Mouse (Mus musculus): ENCODE results near the gene Ctu2. TPM values are rescaled to one million over a fixed set of nuclear protein-coding genes. Genes with fewer than 3 reads are reported as not detected.

The Ctu2 gene
- 78.3 and 80.7 TPM in 2 replicates for polyA plus RNA-seq (2015; fragmentation: Nextera tagmentation; extraction: Ambion mirVana)

DNA sequence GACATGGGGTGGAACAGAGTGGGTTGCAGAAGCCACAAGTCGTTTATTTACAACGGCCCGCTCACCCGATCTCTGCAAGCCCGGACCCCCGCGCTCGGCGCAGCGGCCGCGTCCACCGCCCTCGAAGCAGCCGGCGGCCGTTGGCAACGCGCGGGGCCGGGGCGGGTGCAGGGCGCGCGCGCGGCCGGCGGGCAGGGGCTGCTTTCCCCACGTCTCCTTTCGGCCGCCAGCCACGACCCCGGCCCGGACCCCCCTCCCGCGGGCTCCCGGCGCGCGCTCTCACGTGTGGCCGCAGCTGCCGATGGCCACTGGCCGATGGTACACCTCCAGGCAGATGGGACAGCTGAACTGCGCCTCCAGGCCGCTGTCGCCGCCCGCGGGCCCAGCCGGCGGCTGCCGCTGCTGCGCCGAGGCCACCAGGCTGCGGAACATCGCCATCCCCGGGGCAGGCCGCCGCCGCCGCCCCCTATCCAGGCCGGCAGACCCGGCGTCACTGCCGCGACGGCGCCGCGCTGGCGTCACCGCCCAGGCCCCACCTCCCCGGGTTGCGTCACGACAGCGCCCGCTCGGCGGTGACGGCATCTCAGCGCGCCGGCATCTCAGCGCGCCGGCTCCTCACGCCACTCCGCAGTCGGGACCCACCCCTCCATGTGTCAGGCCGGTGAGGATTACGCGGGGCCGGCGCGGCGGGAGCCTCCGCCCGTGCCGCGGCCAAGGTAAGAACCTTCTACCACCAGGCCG is at the start of gene Ctu2, which contains the start of gene Rnf166:
Ctu2 (plus strand) TSS at position 564 of the 741 bp plus-strand sequence.
Rnf166 (minus strand) TSS at position 485 of the 741 bp plus-strand sequence.
- Histone ChIP-seq H3K4me3 (peak within 1 kb of the TSS; percentile 80), H3K36me3 (peaks cover 35% of the 10 kb centered on the region), H3K27me3 (no peaks in the 10 kb centered on the region), H3K9me3 (no peaks in the 10 kb centered on the region), H3K27ac (replicated peaks) (peak within 1 kb of the TSS; percentile 89), H3K4me1 (replicated peaks) (peaks cover 28% of the 10 kb centered on the region), H3K4me2 (peak within 1 kb of the TSS; percentile 97), H3K9ac (peak within 1 kb of the TSS; percentile 94)
- WGBS: under 1% methylated on average over 79 of the region's 103 CpGs
- peak; percentile 94 for ATAC-seq (ENCODE audit: low FRiP score, low read depth)

DNA sequence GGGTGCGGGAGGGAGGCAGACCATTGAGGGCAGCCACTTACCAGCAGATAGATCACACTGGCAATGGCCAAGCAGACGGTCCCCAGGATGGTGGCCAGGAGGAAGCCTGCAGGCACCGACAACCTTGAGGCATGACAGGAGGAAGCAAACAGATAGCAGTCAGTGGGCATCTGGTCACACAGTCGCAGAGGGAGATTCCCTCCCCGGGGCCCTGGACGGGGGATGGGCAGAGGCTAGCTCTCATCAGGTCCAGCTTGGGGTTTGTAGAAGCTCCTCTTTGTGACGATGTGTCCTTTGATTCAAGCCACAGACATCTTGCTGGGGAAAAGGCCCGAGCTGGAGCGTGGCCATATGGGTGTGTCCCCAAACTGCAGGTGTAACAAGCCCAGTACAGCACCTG is 49.8 kb upstream of the Ctu2 start:
- H3K4me2 ChIP-seq: no peak overlapping the region
- H3K9me3 ChIP-seq: no peaks in the 10 kb centered on the region
- WGBS: 85% methylated on average over 9 of the region's 9 CpGs
- H3K9ac ChIP-seq: no peak overlapping the region
- H3K36me3 ChIP-seq: no peaks in the 10 kb centered on the region
- no peak overlapping the region for H3K4me3 ChIP-seq
- H3K27ac ChIP-seq (replicated peaks): no peak overlapping the region
- no peaks in the 10 kb centered on the region for H3K4me1 ChIP-seq (replicated peaks)
- no peak for ATAC-seq (ENCODE audit: low FRiP score, low read depth)
- H3K27me3 ChIP-seq: no peaks in the 10 kb centered on the region

DNA sequence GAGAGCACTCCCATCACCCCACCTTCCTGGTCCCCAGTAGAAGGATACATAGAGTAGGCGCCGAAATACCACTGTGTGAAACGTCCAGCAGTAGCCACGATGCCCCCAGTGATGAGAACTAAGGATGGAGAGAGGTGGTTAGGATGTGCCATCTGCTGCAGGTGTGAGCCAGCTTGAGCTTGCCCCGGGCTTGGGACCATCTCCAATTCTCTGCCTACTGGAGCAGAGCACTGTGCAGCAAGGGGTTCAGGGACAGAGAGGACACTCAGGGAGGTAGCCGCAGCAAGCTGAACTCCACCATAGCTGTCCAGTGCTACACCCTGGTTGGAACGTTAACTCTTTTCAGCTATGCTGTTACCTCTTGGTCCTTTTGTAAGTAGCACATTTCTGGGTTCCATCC is 48.3 kb upstream of the Ctu2 start:
- Histone ChIP-seq H3K4me2 (no peak overlapping the region), H3K9ac (no peak overlapping the region), H3K9me3 (no peaks in the 10 kb centered on the region), H3K27ac (replicated peaks) (no peak overlapping the region), H3K36me3 (no peaks in the 10 kb centered on the region), H3K27me3 (no peaks in the 10 kb centered on the region), H3K4me1 (replicated peaks) (peaks cover 8% of the 10 kb centered on the region), H3K4me3 (no peak overlapping the region)
- ATAC-seq (ENCODE audit: low FRiP score, low read depth): no peak
- WGBS: 82% methylated on average over 7 of the region's 7 CpGs

DNA sequence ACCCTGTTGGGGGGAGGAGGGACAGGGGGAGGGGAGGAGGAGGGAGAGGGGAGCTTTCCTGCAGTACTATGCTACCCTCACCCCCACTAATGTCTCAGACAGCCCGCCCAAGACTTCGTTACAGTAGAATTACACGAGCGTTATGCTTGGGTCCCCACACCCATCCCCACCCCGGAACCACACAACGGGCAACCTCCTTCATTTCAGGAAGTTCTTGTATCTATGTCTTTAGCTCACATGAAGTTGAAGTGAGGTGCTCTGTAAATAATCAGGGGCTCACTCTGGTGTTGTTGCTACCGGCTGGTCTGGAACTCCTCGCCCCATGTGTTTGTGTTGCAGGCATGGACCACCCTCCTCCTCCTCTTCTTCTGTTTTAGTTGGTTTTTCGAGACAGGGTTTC is 47.8 kb upstream of the Ctu2 start:
- ATAC-seq (ENCODE audit: low FRiP score, low read depth): no peak
- 0 out of 2 replicates have a peak, but pooled peaks cover 2% of the 10 kb centered on the region for H3K27me3 ChIP-seq
- H3K4me3 ChIP-seq: no peak overlapping the region
- no peaks in the 10 kb centered on the region for H3K9me3 ChIP-seq
- no peak overlapping the region for H3K27ac ChIP-seq (replicated peaks)
- WGBS: 92% methylated on average over 9 of the region's 9 CpGs
- H3K9ac ChIP-seq: no peak overlapping the region
- H3K36me3 ChIP-seq: 0 out of 2 replicates have a peak, but pooled peaks cover under 1% of the 10 kb centered on the region
- H3K4me2 ChIP-seq: no peak overlapping the region
- H3K4me1 ChIP-seq (replicated peaks): peaks cover 13% of the 10 kb centered on the region

DNA sequence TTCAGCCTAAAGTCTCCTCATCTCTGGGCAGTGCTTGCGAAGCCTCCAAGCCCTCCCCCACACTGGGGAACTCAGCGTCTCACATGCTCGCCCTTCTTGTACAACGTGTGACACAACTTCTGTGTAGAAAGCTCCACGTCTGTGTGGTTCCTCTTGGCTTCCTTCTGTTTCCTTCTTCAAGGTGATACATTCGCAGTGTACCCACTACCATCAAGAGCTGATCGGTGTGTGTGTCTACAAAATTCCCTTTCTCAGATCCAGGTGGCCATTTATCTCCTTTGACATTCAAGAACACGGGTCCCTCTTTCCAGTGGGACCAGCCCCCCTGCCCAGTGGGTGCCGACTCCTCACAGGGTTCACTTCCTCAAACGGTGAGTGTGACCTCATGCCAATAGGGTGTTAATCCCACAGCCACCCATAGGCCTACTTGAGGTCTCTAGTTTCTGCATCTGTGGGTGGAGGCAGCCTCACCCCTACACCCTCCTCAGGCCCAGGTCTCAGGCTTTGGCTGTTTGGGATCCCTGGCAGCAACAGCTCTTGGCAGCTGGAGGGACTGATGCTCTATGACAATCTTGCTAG is 45.8 kb upstream of the Ctu2 start:
- Histone ChIP-seq H3K4me3 (no peak overlapping the region), H3K27ac (replicated peaks) (no peak overlapping the region), H3K36me3 (peaks cover 16% of the 10 kb centered on the region), H3K27me3 (0 out of 2 replicates have a peak, but pooled peaks cover 2% of the 10 kb centered on the region), H3K9me3 (no peaks in the 10 kb centered on the region), H3K4me1 (replicated peaks) (peaks cover 13% of the 10 kb centered on the region), H3K9ac (no peak overlapping the region), H3K4me2 (no peak overlapping the region)
- 83% methylated on average over 10 of the region's 10 CpGs for WGBS
- ATAC-seq (ENCODE audit: low FRiP score, low read depth): no peak

DNA sequence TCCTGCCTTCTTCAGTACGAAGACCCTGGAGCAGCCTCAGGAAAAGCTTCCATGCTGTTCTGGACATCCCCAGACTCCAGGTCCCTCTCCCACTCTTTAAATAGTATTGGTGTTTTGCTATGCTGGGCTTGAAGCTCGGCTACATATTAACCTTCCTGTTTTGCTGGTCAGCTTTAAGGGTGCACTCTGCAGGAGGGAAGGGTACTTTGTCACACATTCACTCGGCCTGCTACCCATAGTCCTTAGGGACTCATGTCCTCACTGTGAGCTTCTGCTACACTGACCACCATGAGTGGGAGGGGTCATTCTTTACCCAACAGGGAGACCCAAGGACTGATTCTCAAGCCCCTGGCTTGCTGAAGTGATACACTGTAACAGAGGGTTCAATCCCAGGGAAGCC is 45.3 kb upstream of the Ctu2 start:
- Histone ChIP-seq H3K36me3 (peaks cover 21% of the 10 kb centered on the region), H3K4me1 (replicated peaks) (peaks cover 13% of the 10 kb centered on the region), H3K9me3 (no peaks in the 10 kb centered on the region), H3K27me3 (0 out of 2 replicates have a peak, but pooled peaks cover 2% of the 10 kb centered on the region), H3K4me2 (no peak overlapping the region), H3K27ac (replicated peaks) (no peak overlapping the region), H3K9ac (no peak overlapping the region), H3K4me3 (no peak overlapping the region)
- ATAC-seq (ENCODE audit: low FRiP score, low read depth): no peak
- WGBS: 66% methylated on average over 3 of the region's 3 CpGs

DNA sequence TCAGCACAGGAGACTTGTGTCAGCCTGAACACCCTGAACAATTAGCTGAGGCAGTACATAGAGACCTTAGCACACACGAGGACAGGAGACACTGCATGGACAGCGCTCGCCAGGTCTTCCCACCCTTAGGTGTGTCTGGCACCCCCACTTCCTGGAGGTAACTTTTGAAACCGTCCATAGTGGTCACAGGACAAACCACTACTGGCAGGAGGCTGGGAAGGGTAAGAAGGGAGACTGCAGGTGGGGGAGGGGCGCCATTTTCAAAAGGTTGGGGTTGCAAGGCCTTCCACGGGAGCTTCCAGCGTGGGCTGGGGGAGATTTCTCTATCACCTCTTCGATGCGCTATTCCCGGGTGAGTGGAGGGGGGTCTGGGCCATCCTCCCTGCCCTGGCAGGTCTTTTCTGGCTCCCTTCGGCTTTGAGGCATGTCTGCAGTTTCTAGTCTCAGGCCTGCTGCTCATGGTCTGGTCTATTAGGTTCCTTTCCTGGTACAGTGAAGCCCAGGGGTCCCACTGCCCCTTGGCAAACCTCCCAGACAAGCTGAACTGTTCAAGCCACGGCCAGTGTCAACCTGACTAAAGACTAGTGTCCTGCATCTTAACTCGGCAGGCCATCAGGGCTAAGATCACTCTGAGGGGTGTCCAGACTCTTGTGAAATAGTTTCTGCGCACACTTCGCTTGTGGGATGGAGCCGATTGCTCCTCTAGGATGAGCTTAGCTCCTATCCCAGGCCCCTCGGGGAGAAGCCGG is 44.1 kb upstream of the Ctu2 start:
- peak overlapping the region; percentile 32; the same call in 1 of the 2 replicates for H3K9ac ChIP-seq
- H3K36me3 ChIP-seq: peaks cover 32% of the 10 kb centered on the region
- 0 out of 2 replicates have a peak, but pooled peaks cover 2% of the 10 kb centered on the region for H3K27me3 ChIP-seq
- H3K4me1 ChIP-seq (replicated peaks): peaks cover 13% of the 10 kb centered on the region
- H3K4me3 ChIP-seq: peak overlapping the region; percentile 29
- WGBS: 39% methylated on average over 18 of the region's 18 CpGs
- no peak overlapping the region for H3K27ac ChIP-seq (replicated peaks)
- no peaks in the 10 kb centered on the region for H3K9me3 ChIP-seq
- no peak for ATAC-seq (ENCODE audit: low FRiP score, low read depth)
- peak overlapping the region; percentile 58 for H3K4me2 ChIP-seq

DNA sequence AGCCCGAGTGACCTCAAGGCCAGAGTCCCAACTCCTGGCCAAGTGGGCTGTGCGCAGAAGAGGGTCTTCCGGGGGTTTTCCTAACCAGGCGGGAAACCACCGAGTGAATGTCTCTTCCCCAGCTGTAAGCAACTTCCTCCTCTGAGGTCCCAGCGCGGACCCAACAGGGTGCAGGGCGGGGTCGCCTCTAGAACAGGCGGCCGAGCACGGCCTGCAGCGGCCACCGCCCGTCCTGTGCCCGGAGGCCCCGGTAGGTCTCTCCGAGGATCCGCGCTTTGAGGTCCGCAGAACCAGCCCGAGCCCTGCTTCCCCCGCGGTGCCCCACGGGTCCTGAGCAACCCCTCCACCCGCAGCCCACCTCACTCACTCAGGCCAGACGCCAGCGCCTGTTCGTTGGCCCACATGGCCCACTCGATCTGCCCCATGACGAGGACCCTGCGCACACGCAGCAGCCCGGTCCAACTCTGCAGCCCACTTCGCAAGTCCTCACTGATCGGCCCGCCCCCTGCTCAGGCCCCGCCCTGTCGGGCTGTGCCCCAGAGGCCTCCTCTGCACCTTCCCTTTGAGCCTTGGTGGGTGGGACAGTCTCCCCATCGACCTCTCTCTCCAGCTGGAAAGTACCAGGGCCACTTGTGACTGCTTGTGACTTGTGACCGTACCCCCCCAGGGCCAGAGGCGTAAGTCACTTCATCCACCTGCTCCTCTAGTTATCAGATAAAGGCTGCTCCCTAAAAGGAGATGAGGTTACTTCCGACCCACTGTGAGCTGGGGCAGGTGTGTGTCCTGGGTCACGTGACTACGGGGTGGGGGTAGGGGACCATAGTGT is 43.3 kb upstream of the Ctu2 start, which contains the start of gene Cyba:
Cyba (minus strand) TSS at position 488 of the 826 bp plus-strand sequence.
- H3K4me3 ChIP-seq: peak within 1 kb of the TSS; percentile 29
- H3K27me3 ChIP-seq: 0 out of 2 replicates have a peak, but pooled peaks cover 2% of the 10 kb centered on the region
- peaks cover 40% of the 10 kb centered on the region for H3K36me3 ChIP-seq
- H3K27ac ChIP-seq (replicated peaks): 0 out of 2 replicates have a peak within 1 kb of the TSS, but pooled peaks have one; percentile 36
- 6% methylated on average over 45 of the region's 45 CpGs for WGBS
- ATAC-seq (ENCODE audit: low FRiP score, low read depth): peak; percentile 76; the same call in 1 of the 2 replicates
- peak within 1 kb of the TSS; percentile 58 for H3K4me2 ChIP-seq
- H3K9ac ChIP-seq: peak within 1 kb of the TSS; percentile 32; the same call in 1 of the 2 replicates
- peaks cover 13% of the 10 kb centered on the region for H3K4me1 ChIP-seq (replicated peaks)
- no peaks in the 10 kb centered on the region for H3K9me3 ChIP-seq

DNA sequence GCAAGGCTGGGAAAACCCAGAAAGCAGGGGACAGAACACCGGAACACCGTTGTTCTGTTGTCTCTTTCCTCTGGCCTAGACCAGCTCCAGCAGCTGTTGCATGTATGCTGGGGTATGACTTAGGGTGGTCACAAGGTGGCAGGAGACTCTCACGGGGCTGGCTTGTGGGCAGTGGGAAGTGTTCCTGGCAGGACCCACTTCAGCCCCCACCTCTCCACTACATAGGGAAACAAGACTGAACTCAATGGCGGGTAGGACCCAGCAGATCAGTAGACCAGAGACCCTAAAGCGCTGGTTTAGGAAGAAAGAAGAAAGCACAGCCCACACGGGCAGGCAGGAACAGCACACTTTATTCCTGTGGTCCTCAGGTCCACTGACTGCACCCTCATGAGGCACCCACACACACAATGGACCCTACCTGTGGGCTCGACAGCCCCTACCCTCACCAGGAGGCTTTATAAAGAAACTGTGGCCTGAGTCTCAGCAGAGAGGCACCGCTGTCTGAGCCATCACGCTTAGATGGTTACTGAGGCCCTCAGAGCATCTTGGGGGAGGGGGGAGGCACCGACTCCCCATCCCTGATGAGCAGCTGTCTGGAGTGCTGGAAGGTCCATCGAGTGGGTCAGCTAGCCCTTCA is 42.6 kb upstream of the Ctu2 start:
- no peak overlapping the region for H3K9ac ChIP-seq
- H3K4me2 ChIP-seq: no peak overlapping the region
- H3K27ac ChIP-seq (replicated peaks): no peak overlapping the region
- H3K36me3 ChIP-seq: peaks cover 46% of the 10 kb centered on the region
- H3K4me3 ChIP-seq: no peak overlapping the region
- 0 out of 2 replicates have a peak, but pooled peaks have one; percentile 16 for ATAC-seq (ENCODE audit: low FRiP score, low read depth)
- H3K9me3 ChIP-seq: no peaks in the 10 kb centered on the region
- 0 out of 2 replicates have a peak, but pooled peaks cover 2% of the 10 kb centered on the region for H3K27me3 ChIP-seq
- WGBS: 71% methylated on average over 10 of the region's 11 CpGs
- H3K4me1 ChIP-seq (replicated peaks): peaks cover 13% of the 10 kb centered on the region

DNA sequence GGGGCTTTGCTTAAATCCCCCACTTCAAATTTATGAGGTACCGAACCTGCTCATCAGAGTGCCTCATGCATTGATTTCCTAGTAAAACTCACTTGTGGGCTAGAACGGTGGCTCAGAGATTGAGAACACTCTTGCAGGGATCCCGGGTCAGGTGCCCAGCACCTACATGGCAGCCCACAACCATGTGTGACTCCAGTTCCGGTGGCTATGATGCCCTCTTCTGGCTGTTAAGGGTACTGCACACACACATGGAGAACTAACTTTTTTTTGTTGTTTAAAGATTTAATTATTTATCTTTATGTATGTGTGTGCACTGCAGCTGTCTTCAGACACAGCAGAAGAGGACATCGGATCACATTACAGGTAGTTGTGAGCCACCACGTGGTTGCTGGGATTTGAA is 40.6 kb upstream of the Ctu2 start:
- no peak for ATAC-seq (ENCODE audit: low FRiP score, low read depth)
- H3K4me1 ChIP-seq (replicated peaks): peaks cover 13% of the 10 kb centered on the region
- H3K4me2 ChIP-seq: no peak overlapping the region
- peaks cover 51% of the 10 kb centered on the region for H3K36me3 ChIP-seq
- H3K27ac ChIP-seq (replicated peaks): no peak overlapping the region
- whole genome bisulfite sequencing: 93% methylated on average over 6 of the region's 6 CpGs
- H3K4me3 ChIP-seq: no peak overlapping the region
- H3K9ac ChIP-seq: no peak overlapping the region
- H3K27me3 ChIP-seq: 0 out of 2 replicates have a peak, but pooled peaks cover 2% of the 10 kb centered on the region
- no peaks in the 10 kb centered on the region for H3K9me3 ChIP-seq
